Mouse (Mus musculus) CH12.LX (cell line): ENCODE measurements around the gene Naa80. TPM values are rescaled to one million over a fixed set of nuclear protein-coding genes. Genes with fewer than 3 reads are reported as not detected.
"Not testable (repeated sequence)": the region's sequence is repeated elsewhere in the genome, so short reads cannot be mapped to it uniquely, and the experiment has no call there.

Experiments used
- DNase-seq: peaks from one replicate; pipeline ENCODE4 v3.0.0-alpha.2; 2013; ENCODE audit errors: extremely low read depth
- H3K27ac ChIP-seq: 2 replicates; pipeline ENCODE4 v1.5.1; 2012; ENCODE audit warnings: low read depth, mild to moderate bottlenecking, control low read depth, moderate library complexity; ENCODE audit not compliant: insufficient read depth
- H3K27me3 ChIP-seq: replicated peaks from 2 replicates; pipeline ENCODE3; 2012; ENCODE audit warnings: inconsistent platforms
- H3K36me3 ChIP-seq, 2 experiments: replicated peaks in 1 of 2; 2 replicates each; pipeline versions ENCODE3 to v1.6.1; 2012; ENCODE audit warnings: inconsistent platforms in 1 of 2, low read length in 1 of 2, mild to moderate bottlenecking in 1 of 2, mixed read lengths in 1 of 2, moderate library complexity in 1 of 2; ENCODE audit not compliant: control insufficient read depth in 1 of 2, insufficient read depth in 1 of 2
- H3K4me1 ChIP-seq, 2 experiments: 2 replicates each; pipeline ENCODE4 v1.6.1; 2012; ENCODE audit warnings: inconsistent platforms in 1 of 2, moderate library complexity in 1 of 2; ENCODE audit not compliant: insufficient read depth in 2 of 2, control insufficient read depth in 1 of 2
- H3K4me2 ChIP-seq: 2 replicates; pipeline ENCODE4 v1.6.1; 2012; ENCODE audit warnings: low read depth, mild to moderate bottlenecking, control low read depth; ENCODE audit not compliant: poor library complexity, insufficient read depth, severe bottlenecking
- H3K4me3 ChIP-seq, 3 experiments: fragments of 150-350 bp in 1 of 3; sonication (generic) in 1 of 3; replicated peaks in 1 of 3; 2 replicates each; pipeline versions ENCODE3 to v1.5.1; 2011 to 2012; ENCODE audit warnings: low read depth in 2 of 3, low read length in 2 of 3, mild to moderate bottlenecking in 2 of 3, moderate library complexity in 2 of 3, control low read depth in 1 of 3, improper control_type of control experiment in 1 of 3, inconsistent platforms in 1 of 3, mixed read lengths in 1 of 3; ENCODE audit not compliant: poor library complexity in 1 of 3
- H3K79me2 ChIP-seq: replicated peaks from 2 replicates; pipeline ENCODE4 v1.6.1; 2012; ENCODE audit warnings: mild to moderate bottlenecking, moderate library complexity; ENCODE audit not compliant: control insufficient read depth, poor library complexity, insufficient read depth, severe bottlenecking; ENCODE audit errors: extremely low read depth
- H3K9ac ChIP-seq: 2 replicates; pipeline ENCODE4 v1.6.1; 2012; ENCODE audit warnings: low read depth, mild to moderate bottlenecking, control low read depth, moderate library complexity; ENCODE audit not compliant: insufficient read depth
- H3K9me3 ChIP-seq: replicated peaks from 2 replicates; pipeline ENCODE3; 2012; ENCODE audit warnings: low read length, inconsistent platforms, mixed read lengths
- BHLHE40 ChIP-seq: IDR thresholded peaks from 2 replicates; pipeline ENCODE4 v1.6.1; 2011; ENCODE audit warnings: mild to moderate bottlenecking, low read depth, low read length, improper control_type of control experiment
- CHD1 ChIP-seq: IDR thresholded peaks from 2 replicates; pipeline ENCODE4 v1.6.1; 2012; ENCODE audit warnings: low read depth, low read length, improper control_type of control experiment, inconsistent platforms
- CHD2 ChIP-seq: IDR thresholded peaks from 2 replicates; pipeline ENCODE4 v1.6.1; 2011; ENCODE audit warnings: low read length, improper control_type of control experiment
- CTCF ChIP-seq, 2 experiments: IDR thresholded peaks in 1 of 2; conservative IDR thresholded peaks in 1 of 2; 2 replicates each; pipeline ENCODE4 v1.5.1; 2011 to 2012; ENCODE audit warnings: low read depth in 2 of 2, low read length in 2 of 2, improper control_type of control experiment in 1 of 2, inconsistent platforms in 1 of 2, mild to moderate bottlenecking in 1 of 2, moderate library complexity in 1 of 2
- E2F4 ChIP-seq: IDR thresholded peaks from 2 replicates; pipeline ENCODE4 v1.6.1; 2011; ENCODE audit warnings: low read depth, low read length, improper control_type of control experiment; ENCODE audit not compliant: insufficient replicate concordance
- ELF1 ChIP-seq: IDR thresholded peaks from 2 replicates; pipeline ENCODE4 v1.6.1; 2014; ENCODE audit warnings: low read depth, mild to moderate bottlenecking, inconsistent platforms, low read length, improper control_type of control experiment
- EP300 ChIP-seq: IDR thresholded peaks from 2 replicates; pipeline ENCODE4 v1.6.1; 2011; ENCODE audit warnings: low read length, improper control_type of control experiment
- ETS1 ChIP-seq: conservative IDR thresholded peaks from 2 replicates; pipeline ENCODE4 v1.6.1; 2012; ENCODE audit warnings: low read depth, mild to moderate bottlenecking, inconsistent platforms, low read length, improper control_type of control experiment, moderate library complexity
- GABPA ChIP-seq: IDR thresholded peaks from 2 replicates; pipeline ENCODE4 v1.6.1; 2012; ENCODE audit warnings: low read depth, low read length, improper control_type of control experiment, inconsistent platforms; ENCODE audit not compliant: insufficient replicate concordance
- HCFC1 ChIP-seq: IDR thresholded peaks from 2 replicates; pipeline ENCODE4 v1.6.1; 2012; ENCODE audit warnings: low read depth, mild to moderate bottlenecking, inconsistent platforms, low read length, improper control_type of control experiment
- IRF4 ChIP-seq: IDR thresholded peaks from 2 replicates; pipeline ENCODE4 v1.6.1; 2014; ENCODE audit warnings: low read depth, mild to moderate bottlenecking, inconsistent platforms, low read length, improper control_type of control experiment
- JUN ChIP-seq: IDR thresholded peaks from 2 replicates; pipeline ENCODE4 v1.6.1; 2011; ENCODE audit warnings: low read depth, mild to moderate bottlenecking, low read length, improper control_type of control experiment, moderate library complexity; ENCODE audit not compliant: insufficient read depth
- JUND ChIP-seq: conservative IDR thresholded peaks from 2 replicates; pipeline ENCODE4 v1.6.1; 2011; ENCODE audit warnings: low read depth, low read length, improper control_type of control experiment
- KAT2A ChIP-seq: IDR thresholded peaks from 2 replicates; pipeline ENCODE4 v1.6.1; 2012; ENCODE audit warnings: low read length, improper control_type of control experiment, inconsistent platforms; ENCODE audit not compliant: insufficient replicate concordance
- MAFK ChIP-seq: IDR thresholded peaks from 2 replicates; pipeline ENCODE4 v1.6.1; 2011; ENCODE audit warnings: low read length, improper control_type of control experiment; ENCODE audit not compliant: insufficient replicate concordance
- MAX ChIP-seq: IDR thresholded peaks from 2 replicates; pipeline ENCODE4 v1.6.1; 2011; ENCODE audit warnings: low read length, improper control_type of control experiment
- MAZ ChIP-seq: IDR thresholded peaks from 2 replicates; pipeline ENCODE4 v1.6.1; 2012; ENCODE audit warnings: low read depth, mild to moderate bottlenecking, inconsistent platforms, low read length, improper control_type of control experiment, moderate library complexity
- MYC ChIP-seq: IDR thresholded peaks from 2 replicates; pipeline ENCODE4 v1.6.1; 2011; ENCODE audit warnings: low read depth, mild to moderate bottlenecking, improper control_type of control experiment, low read length
- NELFE ChIP-seq: IDR thresholded peaks from 2 replicates; pipeline ENCODE4 v1.6.1; 2011; ENCODE audit warnings: low read depth, low read length, improper control_type of control experiment
- NRF1 ChIP-seq: IDR thresholded peaks from 2 replicates; pipeline ENCODE4 v1.6.1; 2014; ENCODE audit warnings: low read depth, mild to moderate bottlenecking, inconsistent platforms, low read length, improper control_type of control experiment, moderate library complexity
- RAD21 ChIP-seq: IDR thresholded peaks from 2 replicates; pipeline ENCODE4 v1.6.1; 2011; ENCODE audit warnings: low read depth, mild to moderate bottlenecking, low read length, improper control_type of control experiment, moderate library complexity
- RCOR1 ChIP-seq: conservative IDR thresholded peaks from 2 replicates; pipeline ENCODE4 v1.6.1; 2012; ENCODE audit warnings: low read depth, mild to moderate bottlenecking, inconsistent platforms, low read length, improper control_type of control experiment
- SIN3A ChIP-seq: IDR thresholded peaks from 2 replicates; pipeline ENCODE4 v1.6.1; 2012; ENCODE audit warnings: low read length, improper control_type of control experiment, inconsistent platforms
- SMC3 ChIP-seq: IDR thresholded peaks from 2 replicates; pipeline ENCODE4 v1.6.1; 2011; ENCODE audit warnings: low read depth, low read length, improper control_type of control experiment
- TBP ChIP-seq: conservative IDR thresholded peaks from 2 replicates; pipeline ENCODE4 v1.6.1; 2011; ENCODE audit warnings: low read depth, low read length, improper control_type of control experiment
- TCF12 ChIP-seq: IDR thresholded peaks from 2 replicates; pipeline ENCODE4 v1.6.1; 2014; ENCODE audit warnings: low read depth, mild to moderate bottlenecking, inconsistent platforms, low read length, improper control_type of control experiment
- UBTF ChIP-seq: IDR thresholded peaks from 2 replicates; pipeline ENCODE4 v1.6.1; 2012; ENCODE audit warnings: low read depth, mild to moderate bottlenecking, inconsistent platforms, low read length, improper control_type of control experiment, moderate library complexity
- USF1 ChIP-seq: IDR thresholded peaks from 2 replicates; pipeline ENCODE4 v1.6.1; 2014; ENCODE audit warnings: low read depth, mild to moderate bottlenecking, inconsistent platforms, low read length, improper control_type of control experiment
- USF2 ChIP-seq: conservative IDR thresholded peaks from 2 replicates; pipeline ENCODE4 v1.6.1; 2011; ENCODE audit warnings: low read depth, low read length, improper control_type of control experiment
- ZC3H11A ChIP-seq: IDR thresholded peaks from 2 replicates; pipeline ENCODE4 v1.6.1; 2012; ENCODE audit warnings: low read depth, mild to moderate bottlenecking, inconsistent platforms, low read length, improper control_type of control experiment
- ZMIZ1 ChIP-seq: IDR thresholded peaks from 2 replicates; pipeline ENCODE4 v1.6.1; 2012; ENCODE audit warnings: low read depth, mild to moderate bottlenecking, inconsistent platforms, low read length, improper control_type of control experiment
- ZNF384 ChIP-seq: IDR thresholded peaks from 2 replicates; pipeline ENCODE4 v1.6.1; 2012; ENCODE audit warnings: low read depth, low read length, improper control_type of control experiment, inconsistent platforms
- dilution Hi-C: fragments of 300-500 bp; cut with MboI; formaldehyde crosslinking; loops from 2 replicates; pipeline ENCODE4 v1.14.3; 2020; ENCODE audit warnings: low sequenced_read_pairs; ENCODE audit not compliant: extremely low pct_unique_long_range_greater_than_20kb, extremely low pct_ligation_motif_present
- in situ Hi-C: fragments of 300-500 bp; cut with MboI; formaldehyde crosslinking; loops from 3 replicates; pipeline ENCODE4 v1.14.3; 2019; ENCODE audit warnings: low sequenced_read_pairs, low pct_ligation_motif_present, low pct_unique_long_range_greater_than_20kb, mixed read lengths
- polyA plus RNA-seq: library from polyadenylated mRNA; unstranded; fragments of >175 nt; gene quantifications from 2 replicates; pipeline ENCODE4 v1.2.1, GENCODE M21; 2012; ENCODE audit warnings: low read depth; ENCODE audit not compliant: insufficient read length
- total RNA-seq, 2 experiments: library from RNA; depleted of rRNA; stranded (reverse); fragments of 300-350 nt in 1 of 2; fragments of >200 nt in 1 of 2; gene quantifications; 2 replicates each; pipeline ENCODE4 v1.2.3; 2012 to 2014

Naa80 gene
- total and polyA plus RNA-seq, 3 experiments, result 1.7 to 9.3 (median 4.8) TPM

DNA sequence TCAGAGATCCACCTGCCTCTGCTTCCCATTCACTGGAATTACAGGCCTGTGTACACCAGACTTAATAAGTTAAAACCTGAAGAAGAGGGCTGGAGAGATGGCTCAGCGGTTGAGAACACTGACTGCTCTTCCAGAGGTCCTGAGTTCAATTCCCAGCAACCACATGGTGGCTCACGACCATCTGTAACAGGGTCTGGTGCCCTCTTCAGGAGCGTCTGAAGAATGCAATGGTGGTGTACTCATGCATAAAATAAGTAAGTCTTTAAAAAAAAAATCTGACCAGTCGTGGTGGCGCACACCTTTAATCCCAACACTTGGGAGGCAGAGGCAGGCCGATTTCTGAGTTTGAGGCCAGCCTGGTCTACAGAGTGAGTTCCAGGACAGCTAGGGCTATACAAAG, 4.9 kb upstream of the Naa80 start:
- DNase-seq, H3K4me2 ChIP-seq, in situ Hi-C loops, H3K4me3 ChIP-seq, H3K9ac ChIP-seq, H3K27me3 ChIP-seq, H3K9me3 ChIP-seq, H3K27ac ChIP-seq, H3K79me2 ChIP-seq, dilution Hi-C loops: not testable (repeated sequence)
- peaks cover 22 to 41% of the 10 kb centered on the region in 2 experiments for H3K36me3 ChIP-seq
- peak in 1 of 2 experiments; percentile 49; a peak in 2 of 4 replicates for TF ChIP-seq CTCF (conservative IDR thresholded peaks at IDR 0.05 in 1 of 2, IDR thresholded peaks at IDR 0.05 in 1 of 2; ENCODE audit: low read depth in 2 of 2, low read length in 2 of 2)
- H3K4me1 ChIP-seq, result peaks cover 18 to 32% of the 10 kb centered on the region in 2 experiments

- Histone ChIP-seq H3K79me2 (no peaks in the 10 kb centered on the region), H3K36me3 (peaks cover 20 to 32% of the 10 kb centered on the region in 2 experiments), H3K27ac (no peak overlapping the region), H3K9ac (no peak overlapping the region), H3K9me3 (no peaks in the 10 kb centered on the region), H3K4me3 (no peak overlapping the region), H3K4me2 (no peak overlapping the region), H3K4me1 (peaks cover 14 to 33% of the 10 kb centered on the region in 2 experiments), H3K27me3 (no peaks in the 10 kb centered on the region)
- in situ Hi-C loops, result no loop called here
- TF ChIP-seq UBTF, result no peak
- TF ChIP-seq SIN3A, result no peak
- no peak for TF ChIP-seq E2F4
- TF ChIP-seq CHD2, result no peak
- TF ChIP-seq ETS1, result no peak
- TF ChIP-seq NRF1, result no peak
- TF ChIP-seq RCOR1, result no peak
- no peak for TF ChIP-seq HCFC1
- no peak for TF ChIP-seq MAZ
- no peak for TF ChIP-seq IRF4
- no peak for TF ChIP-seq RAD21
- no peak for TF ChIP-seq EP300
- no peak for TF ChIP-seq MAX
- no peak for TF ChIP-seq ZNF384
- TF ChIP-seq ZMIZ1, result no peak
- TF ChIP-seq USF1, result peak; percentile 75
- no peak for TF ChIP-seq CTCF (conservative IDR thresholded peaks at IDR 0.05 in 1 of 2, IDR thresholded peaks at IDR 0.05 in 1 of 2; ENCODE audit: low read depth in 2 of 2, low read length in 2 of 2)
- peak; percentile 76 for TF ChIP-seq BHLHE40
- TF ChIP-seq TBP, result no peak
- no peak for TF ChIP-seq ELF1
- TF ChIP-seq JUND, result no peak
- 0 out of 2 replicates have a peak, but pooled peaks have one; percentile 52 for TF ChIP-seq CHD1
- no peak for TF ChIP-seq KAT2A
- TF ChIP-seq JUN, result no peak
- no peak for TF ChIP-seq GABPA
- TF ChIP-seq SMC3, result no peak
- TF ChIP-seq TCF12, result no peak
- TF ChIP-seq ZC3H11A, result no peak
- peak; percentile 73 for TF ChIP-seq USF2
- TF ChIP-seq MYC, result no peak
- TF ChIP-seq NELFE, result no peak
- TF ChIP-seq MAFK, result no peak
- DNase-seq, result no peak
- dilution Hi-C loops, result no loop called here
Measured at GRCm38 (mm10) chr9:107575579-107576356, 2.9 kb upstream of the Naa80 start.
